Mouse (Mus musculus) skeletal muscle tissue, adult 2 months (tissue): Measurements from ENCODE around the gene Ephb4.

Source experiments
- DNase-seq: peaks from one replicate; pipeline ENCODE4 v3.0.0-alpha.2; 2012; ENCODE audit warnings: low read depth, low spot score

The Ephb4 gene

DNA sequence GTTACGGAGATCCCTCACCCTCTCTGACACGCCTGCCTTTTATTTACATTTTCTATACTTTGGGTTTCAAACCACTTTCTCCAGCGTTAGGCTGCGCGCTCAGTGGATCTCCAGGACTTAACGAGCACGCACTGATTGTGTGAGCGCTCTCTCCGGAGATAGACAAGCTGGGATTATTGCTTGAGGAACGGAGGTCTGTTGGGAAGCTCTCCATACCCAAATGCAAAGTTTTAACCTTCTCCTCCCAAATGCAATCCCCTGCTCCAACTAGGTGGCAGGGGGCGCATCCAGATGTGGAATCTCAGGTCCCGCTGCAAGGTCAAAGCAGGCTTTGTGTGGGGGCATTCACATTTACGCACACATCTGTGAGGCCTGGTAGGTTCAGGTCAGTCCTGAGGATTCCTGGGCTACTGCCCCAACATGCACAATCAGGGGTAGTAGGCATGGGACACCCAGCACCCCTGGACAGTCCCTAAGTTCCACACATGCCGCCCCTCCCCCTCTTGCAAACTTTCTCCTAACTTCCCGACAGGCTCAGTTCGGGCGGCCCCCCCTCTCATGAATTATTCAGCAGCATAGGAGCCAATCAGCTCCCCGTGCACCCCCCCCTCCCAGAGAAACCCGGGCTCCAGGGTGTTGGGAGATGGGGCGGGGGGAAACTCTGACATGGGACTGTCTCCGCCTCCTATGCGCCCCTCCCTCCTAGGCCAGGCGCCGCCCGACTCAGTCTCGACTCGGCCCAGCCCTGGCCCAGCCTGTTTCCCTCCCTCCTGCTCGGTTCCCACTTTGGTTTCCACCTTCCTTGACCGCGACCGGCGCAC is at the start of gene Ephb4:
Ephb4 (plus strand) TSS at position 726 of the 821 bp plus-strand sequence.
- peak; percentile 86 for DNase-seq

DNA sequence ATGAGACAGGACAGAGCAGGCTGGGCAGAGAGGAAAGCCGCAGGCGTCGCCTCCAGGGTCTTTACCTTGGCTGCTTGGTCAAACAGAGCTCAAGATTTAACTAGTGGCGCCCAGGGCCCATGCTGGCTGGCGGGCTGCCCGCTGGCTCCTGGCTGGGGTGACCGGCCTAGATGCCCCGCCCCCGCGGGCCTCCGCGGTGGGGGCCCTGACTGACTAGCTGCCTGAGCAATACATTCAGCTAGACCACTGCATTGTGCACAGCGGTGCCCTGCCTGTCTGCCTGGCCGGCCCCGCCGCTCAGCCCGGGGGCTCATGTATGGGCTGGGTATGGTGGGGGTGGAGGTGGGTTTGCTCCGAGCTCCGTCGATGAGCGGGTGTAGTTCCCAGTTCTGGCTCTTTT is 48.7 kb upstream of the Ephb4 start:
- DNase-seq = no peak

DNA sequence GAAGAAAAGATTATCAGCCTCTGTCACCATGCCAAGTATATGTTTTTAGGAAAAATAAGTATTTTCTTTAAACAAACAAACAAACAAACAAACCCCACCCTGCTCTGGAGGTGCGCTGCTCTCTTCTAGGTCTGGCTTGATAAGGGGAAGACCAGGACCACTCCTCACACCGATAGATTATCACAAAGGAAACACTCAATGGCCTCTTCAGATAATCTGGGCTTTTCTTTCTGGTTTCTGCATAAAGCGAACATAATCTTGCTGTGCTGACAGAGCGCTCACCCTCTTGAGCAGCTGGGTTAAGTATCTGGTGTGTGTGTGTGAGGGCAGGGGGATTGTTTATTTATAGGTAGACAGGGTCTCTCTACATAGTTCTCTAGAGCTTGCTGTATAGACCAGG is 46.3 kb upstream of the Ephb4 start:
- DNase-seq = no peak

DNA sequence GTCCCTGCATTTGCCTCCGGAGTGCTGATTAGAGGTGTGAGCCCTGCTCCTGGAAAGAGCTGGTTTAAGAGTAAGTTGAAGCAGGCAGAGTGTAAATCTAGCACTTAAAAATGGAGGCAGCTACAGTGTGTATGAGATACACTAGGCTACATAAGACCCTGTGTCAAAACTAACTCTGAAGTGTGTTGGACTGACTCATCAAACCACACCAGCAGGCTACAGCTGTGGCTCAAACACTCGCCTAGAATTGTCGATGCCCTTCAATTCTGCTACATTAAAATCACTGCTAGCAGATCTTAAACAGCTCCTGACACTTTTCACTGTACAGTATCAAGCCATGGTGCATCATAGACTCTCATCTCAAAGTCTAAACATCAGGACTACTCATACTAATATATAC is 45.7 kb upstream of the Ephb4 start:
- DNase-seq = no peak

DNA sequence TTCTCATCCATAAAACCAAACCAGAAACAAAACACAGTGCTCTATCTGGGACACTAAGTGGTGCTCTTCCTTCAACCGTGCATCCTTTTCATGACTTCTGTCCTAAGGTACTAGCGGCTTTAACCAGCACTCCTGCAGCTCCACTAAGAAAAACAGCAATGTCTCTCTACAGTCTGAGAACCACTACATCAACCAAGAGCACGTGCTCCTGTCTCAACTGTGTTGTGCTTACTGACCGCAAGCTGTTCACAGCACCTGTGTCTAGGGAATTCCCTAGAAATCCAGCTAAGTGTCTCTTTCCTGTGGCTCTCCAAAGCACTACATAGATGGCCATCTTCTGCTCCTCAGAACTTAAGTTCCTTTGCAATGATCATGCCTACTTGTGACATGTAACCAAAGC is 45.1 kb upstream of the Ephb4 start:
- no peak for DNase-seq

DNA sequence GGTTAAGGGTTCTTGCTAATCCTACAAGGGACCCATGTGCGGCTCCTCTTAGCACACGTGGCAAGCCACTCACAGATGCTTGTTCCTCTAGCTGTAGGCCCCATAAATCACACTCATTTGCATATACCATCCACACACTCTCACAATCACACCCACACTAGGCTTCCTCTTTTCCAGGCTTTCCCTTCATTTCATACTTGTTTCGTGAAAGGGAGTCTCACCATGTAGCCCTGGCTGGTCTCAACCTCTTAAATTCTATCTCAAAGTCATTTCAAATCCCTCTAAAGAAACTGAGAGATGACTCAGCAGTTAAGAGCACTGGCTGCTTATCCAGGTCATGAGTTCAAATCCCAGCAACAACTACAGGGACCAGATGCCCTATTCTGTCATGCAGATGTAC is 44.1 kb upstream of the Ephb4 start:
- no peak for DNase-seq

DNA sequence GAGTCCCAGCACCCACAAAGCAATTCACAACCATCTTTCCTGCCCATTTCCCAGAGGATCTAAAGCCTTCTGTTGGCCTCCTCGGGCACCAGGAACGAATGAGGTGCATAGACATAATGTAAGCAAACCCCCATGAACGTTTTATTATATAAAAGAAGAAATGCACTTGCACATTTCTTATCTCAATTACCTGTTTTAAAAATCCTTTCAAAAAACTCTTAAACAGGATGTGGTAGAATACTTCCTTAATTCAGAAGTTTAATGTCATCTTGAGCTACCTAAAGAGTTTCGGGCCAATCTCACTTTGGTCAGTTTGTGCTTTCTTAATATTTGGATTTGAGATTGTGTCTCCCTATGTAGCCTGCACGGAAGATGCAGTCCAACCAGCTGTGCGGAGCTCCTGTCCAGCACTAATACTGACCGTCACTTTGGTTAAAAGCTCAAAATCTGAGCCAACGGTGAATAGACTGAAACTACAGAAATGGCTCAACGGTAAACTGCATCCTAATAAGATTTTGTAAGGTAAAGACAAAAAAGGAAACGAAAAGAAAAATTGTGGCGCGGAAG is 43.4 kb upstream of the Ephb4 start:
- DNase-seq = no peak

DNA sequence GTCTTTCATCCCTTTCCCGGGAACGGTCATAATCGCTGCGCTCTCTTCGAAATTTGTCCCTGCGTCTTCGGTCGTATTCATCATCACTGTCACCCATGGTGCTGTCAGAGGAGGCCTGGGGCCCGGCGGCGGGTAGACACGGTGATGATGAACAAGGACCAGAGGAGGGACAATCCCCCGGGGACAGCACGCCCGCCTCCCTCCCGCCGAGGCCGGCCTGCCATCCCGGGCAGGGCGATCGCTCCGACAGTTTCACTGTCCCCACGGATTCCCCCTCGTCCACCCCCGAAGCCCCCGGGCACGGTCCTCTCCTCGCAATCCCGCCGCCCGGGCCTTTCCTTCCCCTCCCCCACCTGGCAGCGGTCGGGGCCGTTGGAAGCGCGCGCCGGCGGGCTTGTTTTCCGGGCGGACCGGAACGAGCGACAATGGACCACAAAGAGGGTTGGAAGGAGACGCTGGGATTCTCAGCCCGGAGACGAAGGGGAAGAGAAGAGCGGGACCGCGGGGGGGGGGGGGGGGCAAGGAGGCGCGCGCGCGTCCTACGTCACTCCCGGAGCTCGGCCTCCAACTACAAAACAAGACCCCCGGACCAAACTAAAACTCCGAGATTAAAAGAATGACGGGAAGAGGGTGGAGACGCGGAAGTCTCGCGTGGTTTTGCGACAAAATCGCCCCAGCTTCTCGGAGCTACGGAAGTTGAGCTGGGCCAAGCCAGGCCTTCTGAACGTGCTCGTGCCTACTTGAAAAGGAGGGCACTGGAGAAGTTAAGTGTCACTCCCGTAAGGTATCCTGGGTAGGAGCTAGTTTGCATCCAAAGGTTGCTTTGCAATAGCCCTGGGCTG is 42.6 kb upstream of the Ephb4 start, which contains the start of gene Srrt:
Srrt (minus strand) TSS at position 604 of the 842 bp plus-strand sequence.
- peak; percentile 95 for DNase-seq

DNA sequence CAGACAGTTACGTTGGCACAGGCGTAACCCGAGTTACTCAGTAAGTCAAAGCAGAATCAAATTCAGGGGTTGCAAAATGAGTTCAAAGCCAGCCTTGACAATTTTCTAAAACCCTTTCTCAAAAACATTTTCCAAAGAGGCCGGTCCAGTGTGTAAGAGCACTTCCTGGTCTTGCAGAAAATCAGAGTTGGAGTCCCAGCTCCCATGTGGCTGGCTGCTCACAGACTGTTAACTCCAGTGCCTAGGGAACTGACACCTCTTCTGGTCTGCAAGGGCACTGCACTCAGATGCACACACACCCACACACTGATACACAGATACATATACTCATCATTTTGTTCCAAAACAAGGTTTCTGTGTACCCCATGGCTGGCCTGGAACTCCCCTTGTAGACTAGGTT is 41.6 kb upstream of the Ephb4 start:
- no peak for DNase-seq

DNA sequence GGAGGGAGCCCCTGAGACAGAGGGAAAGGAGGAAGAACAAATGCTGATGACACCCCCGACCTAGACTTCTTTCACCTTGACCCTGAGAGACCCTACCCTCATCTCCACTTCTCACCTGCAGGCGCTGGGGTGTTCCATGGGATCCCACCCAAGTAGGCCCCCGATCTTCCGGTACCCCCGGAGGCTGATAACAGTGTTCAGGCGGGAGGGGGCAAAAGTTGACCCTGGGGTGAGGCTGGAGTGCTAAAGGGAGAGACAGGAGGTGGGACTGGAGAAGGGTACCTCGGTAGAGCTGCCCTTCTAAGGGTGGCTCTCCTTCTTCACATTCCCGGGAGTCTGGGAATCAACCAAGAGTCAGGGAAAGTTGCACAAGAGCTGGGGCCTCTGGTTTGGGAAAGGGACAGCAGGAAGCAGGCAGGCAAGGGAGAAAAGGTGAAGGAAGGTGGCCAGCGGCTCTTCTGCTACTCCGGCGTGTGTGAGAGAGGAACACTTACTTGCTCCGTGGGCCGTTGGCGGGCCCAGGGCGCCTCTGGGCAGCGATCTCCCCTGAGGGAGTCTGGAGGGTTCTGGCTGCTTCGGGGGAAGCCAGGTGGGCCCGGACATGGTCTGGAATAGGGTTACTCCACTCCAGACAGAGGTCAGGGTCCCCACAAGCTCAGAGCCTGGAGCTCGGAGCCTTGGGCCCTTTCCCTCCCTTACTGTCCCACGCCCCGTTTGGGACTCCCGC is 36.3 kb upstream of the Ephb4 start:
- no peak for DNase-seq

DNA sequence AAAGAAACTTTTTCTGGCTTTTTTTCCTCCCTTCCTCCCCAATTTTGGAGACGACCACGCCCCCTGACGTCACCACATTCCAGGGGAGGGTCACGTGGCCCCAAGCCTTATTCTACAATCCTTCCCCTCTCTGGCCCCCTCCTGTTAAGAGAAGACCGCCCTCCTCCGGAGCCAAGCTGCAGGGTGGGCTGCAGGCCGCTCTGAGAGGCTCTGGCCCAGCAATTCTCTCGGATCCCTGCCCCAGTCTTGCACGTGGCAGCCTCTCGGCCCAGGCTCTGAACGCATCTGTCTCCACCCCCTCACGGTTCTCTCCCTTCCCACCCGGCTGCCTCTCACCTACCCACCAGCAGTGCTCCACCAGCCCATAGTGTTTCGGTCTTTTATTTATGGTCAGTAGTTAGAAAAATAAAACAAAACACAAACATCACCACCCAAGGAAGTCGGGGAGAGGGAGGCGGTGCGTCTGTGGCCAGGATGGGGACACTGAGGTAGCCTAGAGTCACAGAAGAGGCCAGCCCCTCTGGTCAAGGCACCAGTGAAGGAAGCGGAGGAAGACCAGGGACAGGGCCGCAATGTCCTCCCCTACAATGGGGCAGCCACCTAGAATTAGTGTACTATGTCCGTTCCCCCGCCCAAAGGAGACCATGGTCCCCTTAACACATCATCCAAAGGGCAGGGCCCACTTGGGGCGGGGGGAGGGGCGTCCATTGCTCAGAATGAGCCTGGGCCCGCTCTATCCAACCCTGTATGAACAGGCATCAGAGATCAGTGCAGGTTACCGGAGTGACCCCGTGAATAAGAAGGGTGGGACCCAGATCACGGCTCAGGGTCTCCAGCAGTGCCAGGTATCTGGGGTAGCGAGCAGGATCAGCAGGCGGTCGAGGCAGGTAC is 35.5 kb upstream of the Ephb4 start, which contains the start of gene Trip6:
Trip6 (minus strand) TSS at position 212 of the 891 bp plus-strand sequence.
- peak; percentile 78 for DNase-seq

DNA sequence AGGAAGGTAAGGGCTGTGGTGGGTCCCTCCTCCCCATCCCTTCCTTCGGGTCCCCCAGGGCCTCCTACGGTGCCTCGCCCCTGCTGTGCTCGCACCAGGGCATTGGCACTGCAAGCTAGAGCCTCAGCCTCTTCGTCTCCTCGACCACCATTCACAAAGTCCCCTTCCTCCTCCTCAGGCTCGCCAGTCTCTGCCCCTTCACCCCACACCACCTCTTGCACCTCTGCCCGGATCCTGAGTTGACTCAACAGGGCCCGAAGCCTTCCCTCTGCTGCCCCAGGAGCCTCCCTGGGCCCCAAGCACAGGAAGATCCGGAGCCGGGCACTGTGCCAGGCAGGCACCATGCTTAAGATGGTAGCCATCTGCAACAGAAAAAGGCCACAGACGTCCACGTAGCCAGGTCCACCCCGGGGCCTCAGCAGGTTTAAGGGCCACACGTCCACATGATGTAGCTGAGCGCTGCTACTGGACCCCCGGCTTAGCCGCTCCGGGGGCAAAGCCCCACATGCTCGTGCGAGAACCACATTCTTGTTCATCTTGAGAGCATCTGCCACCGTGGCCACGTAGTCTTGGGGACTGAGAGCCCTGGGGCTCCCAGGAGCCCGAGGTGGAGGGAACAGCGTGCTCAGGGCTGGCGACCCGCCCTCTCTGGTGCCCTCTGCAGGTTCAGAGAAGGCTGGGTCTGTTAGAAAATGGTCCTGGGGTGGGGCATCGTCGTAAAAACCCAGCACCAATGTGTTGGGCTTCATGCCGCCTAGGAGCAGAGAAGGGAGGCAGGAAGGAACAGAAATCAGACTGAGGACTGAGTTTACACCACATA is 34.6 kb upstream of the Ephb4 start:
- DNase-seq = no peak

DNA sequence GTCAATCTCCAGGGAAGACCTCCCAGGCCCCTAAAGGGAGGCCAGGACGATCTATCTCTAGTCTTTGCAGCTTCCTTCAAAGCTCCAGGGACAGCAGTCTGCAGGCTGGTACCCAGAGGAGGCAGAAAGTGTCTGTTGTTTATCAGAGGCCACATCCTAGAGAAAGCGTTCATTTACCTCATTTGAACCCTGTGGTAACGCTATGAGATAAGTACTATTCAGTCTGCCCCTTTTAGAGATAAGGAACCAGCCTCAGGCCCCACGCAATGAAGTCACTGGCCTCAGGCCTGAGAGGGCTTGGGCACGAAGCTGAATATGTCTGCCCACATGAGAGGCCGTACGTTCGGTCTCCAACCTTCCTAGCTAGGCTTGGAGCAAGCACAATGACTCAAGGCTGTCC is 32.5 kb upstream of the Ephb4 start:
- DNase-seq = no peak

DNA sequence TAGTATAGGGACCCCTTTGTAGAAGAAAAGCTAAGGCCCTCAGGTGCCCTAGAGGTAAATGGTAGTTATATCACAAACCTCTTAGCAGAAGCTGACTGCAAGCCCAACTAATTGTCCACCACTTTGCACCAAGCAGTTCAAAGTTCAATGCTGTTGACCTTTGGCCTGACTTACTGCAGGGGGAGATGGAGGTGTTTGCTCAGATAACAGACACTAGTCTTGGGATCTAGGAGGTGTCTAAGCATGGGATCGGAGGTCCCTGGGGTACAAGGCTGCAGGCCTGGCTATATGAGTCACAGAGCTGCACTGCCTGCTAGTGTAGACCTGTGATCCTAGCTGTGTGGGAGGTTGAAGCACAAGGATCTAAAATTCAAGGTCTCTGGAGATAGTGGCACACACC is 31.3 kb upstream of the Ephb4 start:
- DNase-seq = no peak

DNA sequence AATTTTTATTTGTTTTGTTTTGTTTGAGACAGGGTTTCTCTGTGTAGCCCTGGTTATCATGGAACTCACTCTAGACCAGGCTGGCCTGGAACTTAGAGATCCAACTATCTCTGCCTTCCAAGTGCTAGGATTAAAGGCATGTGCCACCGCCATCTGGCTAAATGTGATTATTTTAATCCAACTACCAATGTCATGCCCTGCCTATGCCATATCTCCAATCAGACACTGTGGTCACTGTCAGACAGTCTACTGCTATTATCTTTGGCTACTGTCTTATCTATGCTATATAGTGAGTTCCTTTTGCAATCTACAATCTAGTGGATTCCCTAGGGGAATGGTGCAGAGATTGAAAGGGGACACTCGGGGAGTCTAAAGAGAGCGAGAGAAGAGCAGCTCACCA is 28.9 kb upstream of the Ephb4 start:
- DNase-seq = no peak

DNA sequence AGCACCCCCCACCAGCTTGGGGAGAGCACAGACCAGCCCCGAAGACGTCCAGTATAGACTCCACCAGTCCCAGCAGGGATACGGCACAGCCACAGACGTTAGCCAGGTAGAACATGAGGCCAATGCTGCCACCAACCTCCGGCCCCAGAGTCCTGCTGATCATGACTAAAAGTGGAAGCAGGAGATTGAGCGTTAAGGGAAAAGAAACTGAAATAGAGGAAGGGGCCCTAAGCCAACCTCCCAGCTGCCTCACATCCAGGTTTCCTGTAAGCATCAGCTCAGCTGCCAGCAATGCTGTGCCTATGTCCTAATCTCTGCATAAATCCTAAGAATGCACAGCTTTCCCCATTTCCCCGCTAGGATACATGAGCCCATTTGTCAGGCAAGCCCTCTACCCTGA is 19.0 kb upstream of the Ephb4 start:
- DNase-seq = no peak

DNA sequence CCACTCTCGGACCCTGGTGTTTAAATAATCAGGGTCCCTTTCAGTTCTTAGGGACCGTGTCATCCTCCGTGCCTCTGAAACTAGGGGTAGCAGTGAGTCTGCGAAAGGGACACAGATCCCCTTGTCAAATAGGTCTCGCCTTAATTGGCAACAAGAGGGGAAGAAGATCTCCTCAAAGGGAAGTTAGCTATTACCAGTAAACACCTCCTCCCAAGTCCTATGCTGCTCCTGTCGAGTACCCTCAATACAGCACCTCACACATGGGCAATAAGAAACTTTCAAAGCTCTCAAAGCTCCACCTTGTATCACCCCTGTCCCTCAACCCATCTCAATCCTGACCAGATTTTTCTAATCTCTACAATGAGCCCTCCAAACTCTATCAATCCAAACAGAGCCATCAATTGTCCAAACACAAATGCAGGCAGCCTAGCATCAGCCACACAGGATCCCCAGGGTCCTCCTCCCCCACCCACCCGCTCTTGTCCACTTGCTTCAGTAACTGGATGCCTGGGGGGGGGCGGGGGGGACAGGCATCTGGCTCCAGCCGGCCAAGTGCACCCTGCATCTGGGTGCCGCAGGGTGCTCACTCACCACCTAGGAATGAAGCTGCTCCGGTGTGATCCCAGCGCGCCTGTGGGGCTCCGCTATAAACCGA is 16.9 kb upstream of the Ephb4 start:
- DNase-seq = no peak

DNA sequence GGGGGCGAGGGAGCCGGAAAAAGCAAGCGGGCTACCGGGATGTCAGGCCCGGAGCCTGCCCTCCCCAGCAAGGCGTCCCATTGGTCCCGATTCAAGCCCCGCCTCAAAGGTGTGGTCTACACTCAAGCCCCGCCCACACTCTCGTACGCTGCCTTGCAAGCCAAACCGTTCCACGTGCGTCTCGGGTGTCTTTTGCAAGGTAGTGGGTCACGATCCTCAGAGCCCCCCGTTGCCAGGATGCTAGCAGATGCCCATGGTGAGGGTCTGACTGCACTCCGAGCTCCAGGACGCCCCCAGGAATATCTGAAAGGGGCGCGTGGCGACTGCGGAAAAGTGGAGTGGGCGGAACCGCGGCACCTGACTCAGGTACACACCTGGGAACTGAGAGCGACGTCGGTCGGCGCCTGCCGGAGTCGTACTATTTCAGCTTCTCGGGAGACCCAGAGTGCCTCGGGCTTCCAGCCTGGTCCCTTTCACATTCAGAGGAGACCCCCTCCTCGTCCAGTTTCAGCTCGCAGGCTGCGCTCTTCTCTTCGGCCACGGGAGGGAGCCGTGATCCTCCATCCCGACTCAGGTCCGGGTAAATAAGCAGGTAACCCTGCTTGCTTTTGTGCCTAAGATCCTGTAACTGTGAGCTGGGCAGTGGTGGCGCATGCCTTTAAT is 16.3 kb upstream of the Ephb4 start, which contains the start of gene Slc12a9:
Slc12a9 (minus strand) TSS at position 86 of the 663 bp plus-strand sequence.
- peak; percentile 81 for DNase-seq

DNA sequence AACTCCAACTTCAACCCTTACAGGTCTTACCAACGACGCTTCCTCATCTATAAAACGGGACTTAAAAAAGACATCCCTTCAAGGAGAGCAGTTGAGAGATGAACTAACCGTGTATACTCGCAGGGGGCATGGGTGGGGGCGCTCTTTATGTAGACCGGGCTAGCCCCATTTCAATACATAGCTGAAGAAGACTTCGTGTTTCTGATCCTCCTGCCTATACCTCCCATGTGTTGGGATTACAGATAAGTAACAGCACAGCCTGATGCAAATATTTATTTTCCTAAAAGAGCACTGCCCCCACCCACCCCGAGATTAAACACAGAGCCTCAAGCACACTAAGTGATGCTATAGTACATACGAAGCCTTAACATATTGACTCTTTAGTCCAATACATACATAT is 15.6 kb upstream of the Ephb4 start:
- no peak for DNase-seq
